Mouse (Mus musculus): ENCODE data around the gene Nlgn1. TPM values are rescaled to one million over a fixed set of nuclear protein-coding genes. Genes with fewer than 3 reads are reported as not detected.

The Nlgn1 gene
- 0.05 TPM for polyA plus RNA-seq (2017; shearing (Covaris generic))

DNA sequence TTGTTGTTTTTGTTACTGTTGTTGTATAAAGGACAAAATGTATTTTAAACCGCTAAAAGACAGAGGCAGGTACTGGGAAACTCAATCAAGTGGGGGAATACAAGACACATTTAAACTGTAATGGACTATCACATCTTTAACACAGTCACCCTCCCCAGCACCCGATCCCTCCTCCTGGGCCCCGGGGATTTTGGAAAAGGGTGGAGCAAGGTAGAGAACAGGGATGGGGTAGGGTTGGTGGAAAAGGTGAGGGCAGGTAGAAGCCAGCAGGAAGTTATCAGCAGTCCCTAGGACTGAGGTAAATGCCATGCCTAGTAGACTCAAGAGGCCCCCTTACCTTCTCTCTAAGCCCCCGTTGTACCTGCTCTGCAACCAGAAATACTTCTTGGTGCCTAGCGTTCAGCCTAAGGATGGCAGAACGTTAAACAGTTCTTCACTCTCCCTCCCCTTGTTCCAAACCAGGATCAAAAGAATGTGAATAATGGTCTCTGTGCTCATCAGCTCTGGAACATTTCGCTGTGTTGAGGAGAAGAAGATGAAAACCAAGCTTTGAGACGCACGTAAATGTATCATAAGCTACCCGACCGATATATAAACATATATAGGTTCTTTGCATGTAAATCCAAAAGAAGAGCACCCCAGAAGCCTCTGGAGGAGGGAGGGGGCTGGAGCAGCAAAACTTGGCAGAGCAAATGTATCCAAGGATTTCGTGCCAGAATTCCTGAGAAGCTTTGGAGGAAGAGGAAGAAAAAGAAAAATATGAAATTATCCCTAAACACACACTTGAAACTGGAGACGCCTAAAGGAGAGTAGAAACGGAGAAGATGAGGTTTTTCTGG lies at the start of gene Nlgn1:
Nlgn1 (minus strand) TSS at position 61 of the 839 bp plus-strand sequence.

